ENCODE assay signal across 23 mouse cellular contexts in the genomic region with DNA sequence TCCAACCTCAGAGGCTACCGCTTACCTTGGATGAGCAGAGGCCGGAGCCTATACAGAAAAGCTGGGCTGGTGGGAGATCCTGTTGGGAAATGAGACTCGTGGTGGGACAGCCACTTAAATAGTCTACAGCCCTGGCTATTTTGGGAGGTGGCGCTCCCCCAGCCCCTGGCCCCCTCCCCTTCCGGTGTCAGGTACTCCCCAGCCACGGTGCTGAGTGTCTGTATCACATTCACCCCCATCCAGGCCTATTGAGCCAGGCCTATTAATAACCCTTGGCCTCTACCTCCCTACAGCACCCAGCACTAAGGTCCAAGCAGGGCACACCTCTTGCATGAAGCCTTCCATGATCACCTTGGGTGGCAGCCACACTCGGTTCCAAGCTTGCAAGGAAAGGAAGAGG. TPM values are rescaled to one million over a fixed set of nuclear protein-coding genes. Genes with fewer than 3 reads are reported as not detected.
DNase-seq lines count a peak whose midpoint lies in the region; ATAC-seq and TF ChIP-seq lines count a peak whose summit lies in the region.
"Had no signal": no experiment of that assay in that cellular context is flagged by ENCODE, and none has a peak within 500 bp of the region (broad histone marks: within the 10 kb centered on the region; RNA-seq: fewer than 3 reads in every experiment).

A gene (minus strand): TSS at position 89 of the 400 bp plus-strand sequence.

- H3K4me1 ChIP-seq in brown adipose tissue, adult 24 weeks (ENCODE audit: control insufficient read depth, insufficient read depth, insufficient read length, low read length), result no peaks in the 10 kb centered on the region

- intact Hi-C loops in gastrocnemius, adult 2 months (cut with DNase I), result no loop called here
- intact Hi-C loops in left cerebral cortex, postnatal 25 days (cut with DNase I), result no loop called here

- no peak for ATAC-seq in erythroblast, adult 5-6 weeks (replicated peaks; ENCODE audit: low FRiP score, poor library complexity, severe bottlenecking)
- ATAC-seq: CD4-positive, CD25-positive, alpha-beta regulatory T cell, adult 4 months; forebrain, embryonic 16.5 days; intestine, embryonic 16.5 days; liver, postnatal 0 days had no signal

- no peak for DNase-seq in layer of hippocampus, adult 8-10 months (ENCODE audit: low spot score in 2 of 2)
- no peak for DNase-seq in layer of hippocampus, adult 11-12 months (ENCODE audit: low spot score)
- peak; percentile 86 for DNase-seq in gastrocnemius, adult 2 months
- no peak for DNase-seq in left cerebral cortex, postnatal 25 days (ENCODE audit: low spot score in 2 of 2)
- no peak for DNase-seq in lung, adult 18-20 months
- DNase-seq: adrenal gland, adult 8-10 months; cerebellum, postnatal 10 days; heart, adult 18-20 months; kidney, postnatal 25 days; liver, postnatal 0 days; lung, postnatal 4 days; midbrain, embryonic 14.5 days had no signal

- H3K4me3 ChIP-seq in brown adipose tissue, adult 24 weeks (ENCODE audit: insufficient read depth, low read depth, low read length), result no peak within 1 kb of the TSS
- H3K4me3 ChIP-seq in gastrocnemius, adult 2 months, result peak within 1 kb of the TSS; percentile 86
- H3K4me3 ChIP-seq: embryonic facial prominence, embryonic 10.5 days; heart, embryonic 15.5 days; hindbrain, embryonic 10.5 days; limb, embryonic 15.5 days had no signal

- TF ChIP-seq CTCF in gastrocnemius, adult 2 months (IDR thresholded peaks at IDR 0.05), result no peak

- H3K27ac ChIP-seq in brown adipose tissue, adult 24 weeks (replicated peaks; ENCODE audit: low read depth, low read length), result no peak within 1 kb of the TSS
- H3K27ac ChIP-seq in gastrocnemius, adult 2 months, result peak within 1 kb of the TSS; percentile 96
- H3K27ac ChIP-seq: embryonic facial prominence, embryonic 10.5 days; heart, embryonic 15.5 days; hindbrain, embryonic 10.5 days; limb, embryonic 15.5 days had no signal

RNA-seq across cellular contexts. Expression of the gene that starts here (rescaled TPM):
- total RNA-seq in layer of hippocampus, adult 8-10 months (2022), result 10 to 100 TPM; 58.2 to 61.8 (median 60.5) TPM
- polyA plus RNA-seq in brown adipose tissue, adult 24 weeks (2012; ENCODE audit: insufficient read depth, insufficient read length, missing spikeins), result 171 and 312 TPM in 2 replicates
- total RNA-seq in gastrocnemius, adult 2 months (2021), result over 10,000 TPM in 1 of 2 experiments, 1,000 to 10,000 TPM in 1; 9,151 to 16,547 TPM
- 10 to 100 TPM; 88.7 to 95.1 TPM for total RNA-seq in left cerebral cortex, postnatal 25 days (2021)
- total RNA-seq in erythroblast, adult 5-6 weeks (2015; ENCODE audit: low replicate concordance), result not detected in 2 replicates
- not detected in 2 replicates for total RNA-seq in erythroblast, adult 5-6 weeks (2017; ENCODE audit: low replicate concordance)
- total RNA-seq: adrenal gland, adult 8-10 months had no signal
- polyA plus RNA-seq: CD4-positive, CD25-positive, alpha-beta regulatory T cell, adult 4 months; embryonic facial prominence, embryonic 10.5 days; forebrain, embryonic 16.5 days; intestine, embryonic 16.5 days; liver, postnatal 0 days; testis, adult 2 months; urinary bladder, adult 2 months had no signal

Comparison
In these comparisons a context has a peak if more than half of its experiments do, and no peak if none do; other contexts are left out.
1. RNA of the gene that starts here (total RNA-seq): 9,151 to 16,547 TPM in gastrocnemius, adult 2 months; 88.7 to 95.1 TPM in left cerebral cortex, postnatal 25 days, 58.2 to 61.8 TPM in layer of hippocampus, adult 8-10 months and not detected in erythroblast, adult 5-6 weeks; every median in the first group is over 10 times any median in the second.